Mouse (Mus musculus): ENCODE data around the gene Moap1. TPM values are rescaled to one million over a fixed set of nuclear protein-coding genes. Genes with fewer than 3 reads are reported as not detected.
A peak's percentile ranks its signal among the peaks of the same experiment; 100 is the strongest.

Gene Moap1
- polyA plus RNA-seq, 1 experiment from 2014 or later, result 13.1 TPM

DNA sequence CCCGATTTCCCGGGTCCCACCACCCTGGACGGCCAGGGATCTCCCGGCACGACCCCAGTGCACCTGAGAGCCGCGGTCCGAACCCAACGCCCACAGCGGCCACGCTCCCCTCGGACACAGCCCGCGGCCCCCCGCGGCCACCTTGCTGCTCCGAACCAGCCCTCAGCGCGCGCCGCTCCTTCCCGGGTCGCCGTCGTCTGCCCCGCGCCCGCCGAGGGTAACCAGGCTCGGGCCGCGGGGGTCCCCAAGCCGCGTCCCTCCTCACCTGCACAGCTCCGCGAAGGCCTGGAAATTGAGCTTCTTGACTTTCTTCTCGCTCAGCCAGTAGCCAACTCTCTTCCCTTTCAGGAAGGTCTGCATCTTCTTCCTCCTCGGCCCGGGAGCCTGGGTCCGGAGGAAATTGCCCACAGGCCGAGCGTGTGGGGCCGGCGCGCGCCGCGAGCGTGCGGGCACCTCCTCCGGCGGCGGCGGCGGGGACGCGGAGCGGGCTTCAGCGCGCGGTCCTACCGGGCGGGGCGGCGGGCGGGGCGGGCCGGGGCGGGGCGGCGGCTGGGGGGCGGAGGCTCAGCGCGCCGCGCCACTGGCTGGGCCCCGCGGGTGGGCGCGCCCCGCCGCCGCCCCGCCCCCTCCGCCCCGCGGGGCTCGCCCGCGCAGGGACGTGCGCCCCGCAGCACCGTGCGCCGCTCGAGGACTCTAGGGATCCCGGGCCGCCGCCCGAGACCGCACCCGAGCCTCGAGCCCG is 38.8 kb downstream of the Moap1 start, which contains the start of gene Itpk1:
Gene Itpk1, minus strand, starts transcription at position 474 of the 742 bp plus-strand sequence.
- Histone ChIP-seq H3K27ac (peak within 1 kb of the TSS; percentile 88), H3K36me3 (no peaks in the 10 kb centered on the region), H3K9me3 (replicated peaks) (no peaks in the 10 kb centered on the region), H3K4me2 (peak within 1 kb of the TSS; percentile 95), H3K4me1 (replicated peaks) (peaks cover 30% of the 10 kb centered on the region), H3K27me3 (no peaks in the 10 kb centered on the region), H3K4me3 (peak within 1 kb of the TSS; percentile 76), H3K9ac (peak within 1 kb of the TSS; percentile 90)
- peak; percentile 89 for ATAC-seq (replicated peaks; ENCODE audit: insufficient number of reproducible peaks, insufficient read depth, low FRiP score, low read depth)
- WGBS, result under 1% methylated on average over 75 of the region's 105 CpGs

DNA sequence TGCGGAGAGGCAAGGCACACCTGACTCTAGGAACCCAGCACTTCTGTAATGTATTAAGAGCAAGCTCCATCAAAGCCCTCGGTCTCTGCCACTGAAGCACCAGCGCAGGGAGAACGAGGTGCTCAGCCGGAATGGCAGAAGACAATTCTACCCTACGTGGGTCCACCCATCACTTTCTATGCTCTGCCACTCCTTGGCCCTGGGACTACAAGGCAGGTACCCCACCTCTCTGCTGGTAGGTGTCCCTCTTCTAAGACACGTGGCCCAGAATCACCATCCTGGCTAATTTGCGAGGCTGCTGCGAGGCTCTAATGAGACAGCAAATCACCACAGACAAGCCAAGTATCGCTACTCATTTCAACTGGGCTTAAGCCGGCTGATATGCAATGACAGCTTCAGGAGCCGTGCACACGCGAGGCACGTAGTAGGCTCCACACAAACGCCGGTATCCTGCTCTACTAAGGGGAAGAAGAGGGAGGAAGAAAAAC is 39.5 kb downstream of the Moap1 start:
- WGBS, result 12% methylated on average over 17 of the region's 17 CpGs
- 0 out of 2 replicates have a peak, but pooled peaks have one; percentile 2 for ATAC-seq (replicated peaks; ENCODE audit: insufficient number of reproducible peaks, insufficient read depth, low FRiP score, low read depth)
- Histone ChIP-seq H3K27ac (peak overlapping the region; percentile 62), H3K9me3 (replicated peaks) (no peaks in the 10 kb centered on the region), H3K36me3 (no peaks in the 10 kb centered on the region), H3K4me2 (peak overlapping the region; percentile 95), H3K4me1 (replicated peaks) (peaks cover 30% of the 10 kb centered on the region), H3K27me3 (no peaks in the 10 kb centered on the region), H3K9ac (peak overlapping the region; percentile 90), H3K4me3 (peak overlapping the region; percentile 76)

- Histone ChIP-seq H3K9ac (no peak overlapping the region), H3K4me1 (replicated peaks) (peaks cover 31% of the 10 kb centered on the region), H3K4me3 (peak overlapping the region; percentile 76), H3K36me3 (no peaks in the 10 kb centered on the region), H3K4me2 (peak overlapping the region; percentile 95), H3K27ac (no peak overlapping the region), H3K27me3 (no peaks in the 10 kb centered on the region), H3K9me3 (replicated peaks) (no peaks in the 10 kb centered on the region)
- WGBS, result 52% methylated on average over 6 of the region's 6 CpGs
- ATAC-seq (replicated peaks; ENCODE audit: insufficient number of reproducible peaks, insufficient read depth, low FRiP score, low read depth), result no peak
Measured at GRCm38 (mm10) chr12:102703441-102703840, 40.0 kb downstream of the Moap1 start.

DNA sequence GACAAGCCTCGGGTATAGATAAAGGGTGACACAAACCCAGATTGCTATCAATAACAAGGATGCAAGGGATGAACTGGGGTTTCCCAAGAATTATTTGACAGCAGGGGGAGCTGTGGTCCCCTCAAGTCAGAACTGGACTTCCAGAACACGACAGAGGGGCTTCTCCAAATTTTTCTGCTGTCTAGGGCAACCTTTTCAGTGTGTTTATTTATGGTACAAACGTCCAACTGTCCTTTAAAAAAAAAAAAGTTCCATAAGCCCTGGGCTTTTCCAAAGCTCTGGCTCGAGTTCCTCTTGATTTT is 40.4 kb downstream of the Moap1 start:
- Histone ChIP-seq H3K27me3 (no peaks in the 10 kb centered on the region), H3K9ac (peak overlapping the region; percentile 32; the same call in 1 of the 2 replicates), H3K4me3 (peak overlapping the region; percentile 76), H3K9me3 (replicated peaks) (no peaks in the 10 kb centered on the region), H3K4me2 (peak overlapping the region; percentile 95), H3K27ac (peak overlapping the region; percentile 54; the same call in 1 of the 2 replicates), H3K36me3 (no peaks in the 10 kb centered on the region), H3K4me1 (replicated peaks) (peaks cover 35% of the 10 kb centered on the region)
- ATAC-seq (replicated peaks; ENCODE audit: insufficient number of reproducible peaks, insufficient read depth, low FRiP score, low read depth), result no peak
- 14% methylated on average over 4 of the region's 4 CpGs for whole genome bisulfite sequencing

GRCm38 (mm10) chr12:102702356-102703110 is 40.9 kb downstream of the Moap1 start:
- no peak for ATAC-seq (replicated peaks; ENCODE audit: insufficient number of reproducible peaks, insufficient read depth, low FRiP score, low read depth)
- H3K4me3 ChIP-seq, result peak overlapping the region; percentile 76
- H3K36me3 ChIP-seq, result no peaks in the 10 kb centered on the region
- peak overlapping the region; percentile 32; the same call in 1 of the 2 replicates for H3K9ac ChIP-seq
- 7% methylated on average over 15 of the region's 15 CpGs for WGBS
- H3K27me3 ChIP-seq, result no peaks in the 10 kb centered on the region
- peak overlapping the region; percentile 54 for H3K27ac ChIP-seq
- no peaks in the 10 kb centered on the region for H3K9me3 ChIP-seq (replicated peaks)
- peak overlapping the region; percentile 95 for H3K4me2 ChIP-seq
- H3K4me1 ChIP-seq (replicated peaks), result peaks cover 38% of the 10 kb centered on the region

DNA sequence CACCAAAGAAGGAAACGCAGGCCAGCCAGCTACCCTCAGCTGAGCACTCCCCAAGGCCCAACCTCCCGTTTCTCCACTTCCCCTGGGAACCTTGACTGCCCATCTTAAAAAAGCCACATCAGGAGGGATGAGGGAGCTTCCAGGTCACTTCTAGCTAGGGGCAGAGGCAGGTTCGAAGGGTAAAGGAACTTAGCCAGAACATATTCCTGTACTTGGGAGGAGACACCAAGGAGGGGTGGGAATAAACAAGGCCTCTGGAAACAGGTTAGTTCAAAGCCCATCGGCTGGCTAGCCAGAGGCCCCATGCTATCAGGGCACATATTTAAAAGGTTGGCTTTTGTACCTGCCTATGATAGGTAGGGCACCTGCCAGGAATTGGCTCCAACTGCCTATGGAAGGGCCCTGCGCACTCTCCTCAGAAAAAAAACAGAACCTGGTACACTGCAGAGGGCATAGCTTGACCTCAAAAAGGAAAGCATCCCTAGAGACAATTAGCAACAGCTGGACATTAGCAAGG is 41.7 kb downstream of the Moap1 start:
- peaks cover 45% of the 10 kb centered on the region for H3K4me1 ChIP-seq (replicated peaks)
- no peak for ATAC-seq (replicated peaks; ENCODE audit: insufficient number of reproducible peaks, insufficient read depth, low FRiP score, low read depth)
- no peaks in the 10 kb centered on the region for H3K36me3 ChIP-seq
- H3K9ac ChIP-seq, result no peak overlapping the region
- no peak overlapping the region for H3K4me2 ChIP-seq
- H3K27me3 ChIP-seq, result no peaks in the 10 kb centered on the region
- no peak overlapping the region for H3K4me3 ChIP-seq
- H3K27ac ChIP-seq, result no peak overlapping the region
- H3K9me3 ChIP-seq (replicated peaks), result no peaks in the 10 kb centered on the region
- 81% methylated on average over 5 of the region's 5 CpGs for WGBS

DNA sequence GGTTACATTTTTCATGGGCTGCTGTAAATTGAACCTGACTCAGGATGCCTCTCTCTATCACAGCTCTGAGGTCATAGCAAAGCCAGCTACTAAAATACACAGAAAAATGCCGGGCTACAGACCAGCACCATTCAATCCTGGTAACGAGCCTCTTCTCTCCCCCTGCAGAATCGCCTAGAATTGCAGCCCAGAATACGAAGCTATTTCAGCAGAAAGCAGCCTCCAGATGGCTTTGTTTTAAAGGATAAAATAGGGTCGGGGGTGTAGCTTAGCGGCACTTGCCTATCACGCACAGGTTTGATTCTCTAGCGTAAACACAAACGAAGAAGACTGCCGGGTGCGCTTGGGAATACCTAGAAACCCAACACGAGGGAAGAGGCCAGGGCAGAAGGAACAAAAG is 43.0 kb downstream of the Moap1 start:
- Histone ChIP-seq H3K4me2 (no peak overlapping the region), H3K27me3 (no peaks in the 10 kb centered on the region), H3K4me1 (replicated peaks) (peaks cover 45% of the 10 kb centered on the region), H3K9me3 (replicated peaks) (no peaks in the 10 kb centered on the region), H3K27ac (no peak overlapping the region), H3K36me3 (no peaks in the 10 kb centered on the region), H3K4me3 (no peak overlapping the region), H3K9ac (no peak overlapping the region)
- 62% methylated on average over 12 of the region's 12 CpGs for WGBS
- no peak for ATAC-seq (replicated peaks; ENCODE audit: insufficient number of reproducible peaks, insufficient read depth, low FRiP score, low read depth)

- no peaks in the 10 kb centered on the region for H3K9me3 ChIP-seq (replicated peaks)
- H3K36me3 ChIP-seq, result no peaks in the 10 kb centered on the region
- no peak for ATAC-seq (replicated peaks; ENCODE audit: insufficient number of reproducible peaks, insufficient read depth, low FRiP score, low read depth)
- H3K27ac ChIP-seq, result no peak overlapping the region
- H3K4me2 ChIP-seq, result no peak overlapping the region
- no peaks in the 10 kb centered on the region for H3K27me3 ChIP-seq
- no peak overlapping the region for H3K9ac ChIP-seq
- WGBS, result 54% methylated on average over 1 of the region's 1 CpGs
- H3K4me3 ChIP-seq, result no peak overlapping the region
- H3K4me1 ChIP-seq (replicated peaks), result peaks cover 44% of the 10 kb centered on the region
Measured at GRCm38 (mm10) chr12:102699156-102699555, 44.3 kb downstream of the Moap1 start.

DNA sequence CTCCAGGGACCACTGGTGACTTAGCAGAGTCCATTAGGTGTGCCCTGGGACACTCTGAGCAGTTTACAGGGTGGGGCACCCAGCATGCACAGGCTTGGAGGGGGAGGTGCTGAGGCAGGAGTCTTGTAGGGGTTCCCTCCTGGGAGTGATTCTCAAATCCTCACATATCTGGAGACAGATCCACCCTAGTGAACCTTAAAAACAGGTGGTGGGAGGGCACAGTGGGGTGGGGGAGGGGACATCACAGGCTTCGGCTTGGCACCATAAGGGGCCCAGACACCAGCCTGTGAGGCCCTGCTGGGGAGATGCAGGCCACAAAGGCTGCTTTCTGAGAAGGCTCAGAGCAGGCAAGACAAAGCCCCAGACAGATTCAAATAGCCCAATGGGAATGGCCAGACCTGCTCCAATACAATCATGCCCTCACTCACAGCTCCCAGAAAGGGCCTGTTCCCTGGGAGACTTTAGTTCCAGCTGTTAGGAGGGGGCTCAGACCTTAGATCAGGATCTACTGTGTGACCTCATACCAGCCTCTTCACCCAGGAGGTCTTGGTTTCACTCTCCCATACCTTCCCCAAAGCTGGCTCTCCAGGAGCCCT is 45.3 kb downstream of the Moap1 start:
- H3K4me2 ChIP-seq, result no peak overlapping the region
- H3K36me3 ChIP-seq, result no peaks in the 10 kb centered on the region
- peak; percentile 44; the same call in 1 of the 2 replicates for ATAC-seq (replicated peaks; ENCODE audit: insufficient number of reproducible peaks, insufficient read depth, low FRiP score, low read depth)
- no peak overlapping the region for H3K4me3 ChIP-seq
- no peaks in the 10 kb centered on the region for H3K27me3 ChIP-seq
- H3K27ac ChIP-seq, result no peak overlapping the region
- WGBS, result 88% methylated on average over 1 of the region's 1 CpGs
- H3K4me1 ChIP-seq (replicated peaks), result peaks cover 34% of the 10 kb centered on the region
- no peak overlapping the region for H3K9ac ChIP-seq
- no peaks in the 10 kb centered on the region for H3K9me3 ChIP-seq (replicated peaks)

DNA sequence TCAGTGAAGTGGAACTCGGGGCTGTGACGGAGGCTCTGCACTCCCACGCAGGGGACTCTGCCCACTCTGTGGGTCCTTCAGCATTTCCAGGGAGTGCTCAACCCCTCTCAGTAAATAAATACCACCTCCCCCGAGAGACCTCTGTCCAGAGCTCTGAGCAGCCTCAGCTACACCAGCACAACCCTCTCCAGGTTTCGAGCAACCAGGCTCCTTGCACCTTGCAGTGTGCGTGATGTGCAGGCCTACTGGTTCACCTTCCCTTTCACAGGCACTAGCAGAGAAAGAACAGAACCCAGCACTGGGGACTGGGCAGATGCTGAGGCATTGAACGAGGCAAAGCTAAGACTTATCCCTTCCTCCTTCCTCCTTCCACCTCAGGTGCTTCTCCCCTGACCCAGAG is 46.1 kb downstream of the Moap1 start:
- H3K4me2 ChIP-seq, result no peak overlapping the region
- H3K4me1 ChIP-seq (replicated peaks), result peaks cover 29% of the 10 kb centered on the region
- H3K9me3 ChIP-seq (replicated peaks), result no peaks in the 10 kb centered on the region
- H3K36me3 ChIP-seq, result no peaks in the 10 kb centered on the region
- 79% methylated on average over 7 of the region's 7 CpGs for WGBS
- ATAC-seq (replicated peaks; ENCODE audit: insufficient number of reproducible peaks, insufficient read depth, low FRiP score, low read depth), result no peak
- no peak overlapping the region for H3K9ac ChIP-seq
- H3K4me3 ChIP-seq, result no peak overlapping the region
- H3K27ac ChIP-seq, result no peak overlapping the region
- no peaks in the 10 kb centered on the region for H3K27me3 ChIP-seq

Data from heart, embryonic 15.5 days (tissue).